10 mouse cellular contexts compared by ENCODE assay signal in the genomic region with DNA sequence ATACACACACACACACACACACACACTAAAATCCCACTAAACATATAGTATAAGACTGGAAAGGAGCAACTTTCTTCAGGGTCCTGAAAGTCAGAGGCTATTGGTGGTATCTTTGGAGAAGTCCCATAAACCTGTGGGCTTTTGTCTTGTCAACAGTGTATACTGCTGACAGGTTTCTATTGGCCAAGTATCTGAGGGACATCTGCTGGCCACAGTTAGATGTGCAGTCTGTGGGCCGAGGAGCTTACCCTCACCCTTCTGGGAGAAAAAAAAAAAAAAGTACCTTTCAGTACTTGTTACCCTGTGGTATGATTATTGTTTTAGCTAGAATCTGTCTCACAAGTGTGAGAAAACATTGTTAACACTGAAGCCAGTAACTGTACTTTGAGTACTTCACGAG.
A peak's percentile ranks its signal among the peaks of the same experiment; 100 is the strongest.
DNase-seq lines count a peak whose midpoint lies in the region; ATAC-seq and TF ChIP-seq lines count a peak whose summit lies in the region.
"Had no signal": no experiment of that assay in that cellular context is flagged by ENCODE, and none has a peak within 500 bp of the region (broad histone marks: within the 10 kb centered on the region; RNA-seq: fewer than 3 reads in every experiment).

No protein-coding gene starts in this region.

- no peak for TF ChIP-seq EP300 in liver, embryonic 14.5 days (IDR thresholded peaks at IDR 0.05; ENCODE audit: low read depth)

- DNase-seq in cerebellum, adult 18-20 months = peak; percentile 3 to 7
- no peak for DNase-seq in liver, embryonic 14.5 days (ENCODE audit: low read depth in 3 of 3, low spot score in 3 of 3)
- no peak for DNase-seq in liver
- peak; percentile 12 for DNase-seq in brain, embryonic 14.5 days (ENCODE audit: low read depth)
- DNase-seq in lung, postnatal 25 days (ENCODE audit: low spot score) = peak; percentile 2
- DNase-seq in left cerebral cortex, adult 9 months (ENCODE audit: low spot score in 2 of 2) = no peak
- DNase-seq in thymus, postnatal 36 days = no peak
- DNase-seq: liver, embryonic 13.5 days had no signal

- TF ChIP-seq POLR2A in brain, embryonic 14.5 days (IDR thresholded peaks at IDR 0.05; ENCODE audit: borderline replicate concordance, extremely low read depth, insufficient read depth, insufficient read length, poor library complexity, severe bottlenecking) = no peak

- no peak overlapping the region for H3K27ac ChIP-seq in liver, embryonic 14.5 days
- H3K27ac ChIP-seq: liver, embryonic 13.5 days had no signal

- H3K36me3 ChIP-seq in liver, embryonic 14.5 days (replicated peaks; ENCODE audit: control insufficient read depth, insufficient read depth, low read depth) = no peaks in the 10 kb centered on the region
- H3K36me3 ChIP-seq: liver, embryonic 13.5 days had no signal

- H3K9ac ChIP-seq in liver, embryonic 14.5 days (replicated peaks) = no peak overlapping the region
- H3K9ac ChIP-seq: liver, embryonic 13.5 days had no signal

- no peaks in the 10 kb centered on the region for H3K27me3 ChIP-seq in liver, embryonic 14.5 days (ENCODE audit: control insufficient read depth, insufficient read depth, low read length)
- H3K27me3 ChIP-seq: liver, embryonic 13.5 days had no signal

- no peak overlapping the region for H3K4me2 ChIP-seq in liver, embryonic 14.5 days (ENCODE audit: low read depth)
- H3K4me2 ChIP-seq: liver, embryonic 13.5 days had no signal

- H3K9me3 ChIP-seq in liver, embryonic 14.5 days (ENCODE audit: control insufficient read depth, low read length) = no peaks in the 10 kb centered on the region
- H3K9me3 ChIP-seq: liver, embryonic 13.5 days had no signal

- peak; percentile 37; the same call in 1 of the 2 replicates for TF ChIP-seq CTCF in liver, embryonic 14.5 days (IDR thresholded peaks at IDR 0.05; ENCODE audit: low read depth)
- peak; percentile 33; the same call in 1 of the 2 replicates for TF ChIP-seq CTCF in brain, embryonic 14.5 days (IDR thresholded peaks at IDR 0.05; ENCODE audit: borderline replicate concordance, extremely low read depth, insufficient read depth, insufficient read length)

- no peak for ATAC-seq in cerebellum, adult (ENCODE audit: insufficient number of reproducible peaks, low FRiP score, low TSS enrichment)
- no peak for ATAC-seq in liver, embryonic 14.5 days (ENCODE audit: insufficient read depth)

- no peaks in the 10 kb centered on the region for H3K4me1 ChIP-seq in liver, embryonic 14.5 days (replicated peaks; ENCODE audit: control insufficient read depth in 2 of 2, insufficient read depth in 2 of 2, low read length in 1 of 2)
- H3K4me1 ChIP-seq: liver, embryonic 13.5 days had no signal

- no peak overlapping the region for H3K4me3 ChIP-seq in liver, embryonic 14.5 days (ENCODE audit: insufficient read depth in 1 of 2, low read depth in 2 of 2, low read length in 2 of 2)
- H3K4me3 ChIP-seq: liver, embryonic 13.5 days; myocyte had no signal

- 35% methylated on average over 2 of the region's 2 CpGs for WGBS in liver, embryonic 14.5 days (ENCODE audit: insufficient replicate concordance)

Comparison
In these comparisons a context has a peak if more than half of its experiments do, and no peak if none do; other contexts are left out.
1. DNase-seq: peak in cerebellum, adult 18-20 months (2 of 2), brain, embryonic 14.5 days (single experiment) and lung, postnatal 25 days (single experiment); none in liver, embryonic 14.5 days (0 of 3), liver (single experiment), left cerebral cortex, adult 9 months (0 of 2) and thymus, postnatal 36 days (0 of 2).